Mouse (Mus musculus) embryonic facial prominence, embryonic 11.5 days (tissue): ENCODE measurements around the gene Pklr. TPM values are rescaled to one million over a fixed set of nuclear protein-coding genes. Genes with fewer than 3 reads are reported as not detected.

Experiments
- ATAC-seq: fragments of 200-750 bp; cut with Nextera tagmentation; replicated peaks from 2 replicates; pipeline ENCODE4 v1.8.0; 2017; ENCODE audit warnings: low read depth; ENCODE audit not compliant: insufficient number of reproducible peaks, low FRiP score, low TSS enrichment
- DNase-seq: peaks from one replicate; pipeline ENCODE4 v3.0.0-alpha.2; 2015; ENCODE audit warnings: low spot score
- H3K27ac ChIP-seq: fragments of 300-500 bp; sonication (generic); replicated peaks from 2 replicates; pipeline ENCODE4 v1.5.1; 2014; ENCODE audit warnings: mild to moderate bottlenecking, low read depth, low read length, control low read depth
- H3K27me3 ChIP-seq: fragments of 300-500 bp; sonication (generic); 2 replicates; pipeline ENCODE4 v1.6.1; 2014; ENCODE audit warnings: mild to moderate bottlenecking, low read length, moderate library complexity, mixed read lengths; ENCODE audit not compliant: control insufficient read depth, insufficient read depth
- H3K36me3 ChIP-seq: fragments of 300-500 bp; sonication (generic); replicated peaks from 2 replicates; pipeline ENCODE4 v1.6.1; 2014; ENCODE audit warnings: low read depth, mild to moderate bottlenecking, low read length, moderate library complexity, mixed read lengths; ENCODE audit not compliant: control insufficient read depth, insufficient read depth
- H3K4me1 ChIP-seq: fragments of 300-500 bp; sonication (generic); 2 replicates; pipeline ENCODE4 v1.6.1; 2014; ENCODE audit warnings: low read length, mixed read lengths; ENCODE audit not compliant: control insufficient read depth, insufficient read depth
- H3K4me2 ChIP-seq: fragments of 300-500 bp; sonication (generic); 2 replicates; pipeline ENCODE4 v1.6.1; 2014; ENCODE audit warnings: low read depth, mild to moderate bottlenecking, control low read depth, low read length, moderate library complexity
- H3K4me3 ChIP-seq: fragments of 300-500 bp; sonication (generic); 2 replicates; pipeline ENCODE4 v1.5.1; 2014; ENCODE audit warnings: low read depth, low read length, control low read depth
- H3K9ac ChIP-seq: fragments of 300-500 bp; sonication (generic); replicated peaks from 2 replicates; pipeline ENCODE4 v1.6.1; 2014; ENCODE audit warnings: mild to moderate bottlenecking, control low read depth, low read length
- H3K9me3 ChIP-seq: fragments of 300-500 bp; sonication (generic); replicated peaks from 2 replicates; pipeline ENCODE4 v1.6.1; 2016; ENCODE audit warnings: mild to moderate bottlenecking, low read length, inconsistent platforms, mixed read lengths; ENCODE audit not compliant: control insufficient read depth
- WGBS: fragments of 180-500 bp; shearing (Covaris S2); extraction: QIAGEN DNeasy Blood & Tissue Kit; methylation state at CpG from one replicate; pipeline ENCODE4 v1.1.7; 2014; 5-methylcytosine and 5-hydroxymethylcytosine counted together
- polyA plus RNA-seq: library from polyadenylated mRNA; unstranded; fragments of >200 nt; fragmentation: Nextera tagmentation; extraction: Ambion mirVana; gene quantifications from 2 replicates; pipeline ENCODE4 v1.2.1, GENCODE M21; 2014

Gene Pklr
- polyA plus RNA-seq, 1 experiment from 2014 or later, result 1.5 TPM

GRCm38 (mm10) chr3:89190436-89190835 is 54.5 kb downstream of the Pklr start:
- Histone ChIP-seq H3K27me3 (no peaks in the 10 kb centered on the region), H3K27ac (no peak overlapping the region), H3K4me2 (no peak overlapping the region), H3K9ac (no peak overlapping the region), H3K36me3 (no peaks in the 10 kb centered on the region; the same call in 1 of the 2 replicates), H3K4me3 (no peak overlapping the region), H3K9me3 (no peaks in the 10 kb centered on the region), H3K4me1 (no peaks in the 10 kb centered on the region)
- ATAC-seq (no peak), DNase-seq (no peak)
- 86% methylated on average over 8 of the region's 8 CpGs for WGBS

- Histone ChIP-seq H3K36me3 (no peaks in the 10 kb centered on the region), H3K27ac (no peak overlapping the region), H3K4me3 (no peak overlapping the region), H3K9ac (no peak overlapping the region), H3K27me3 (no peaks in the 10 kb centered on the region), H3K9me3 (no peaks in the 10 kb centered on the region), H3K4me1 (0 out of 2 replicates have a peak, but pooled peaks cover 2% of the 10 kb centered on the region), H3K4me2 (no peak overlapping the region)
- DNase-seq (no peak), ATAC-seq (no peak)
- 74% methylated on average over 1 of the region's 1 CpGs for WGBS
These were observed 57.4 kb downstream of the Pklr start for GRCm38 (mm10) chr3:89193351-89193750.

- H3K9me3 ChIP-seq, result no peaks in the 10 kb centered on the region
- H3K27me3 ChIP-seq, result no peaks in the 10 kb centered on the region
- H3K4me2 ChIP-seq, result no peak overlapping the region
- DNase-seq (no peak), ATAC-seq (no peak)
- whole genome bisulfite sequencing, result 87% methylated on average over 2 of the region's 2 CpGs
- H3K9ac ChIP-seq, result no peak overlapping the region
- H3K4me3 ChIP-seq, result no peak overlapping the region
- 0 out of 2 replicates have a peak, but pooled peaks cover 2% of the 10 kb centered on the region for H3K4me1 ChIP-seq
- H3K36me3 ChIP-seq, result no peaks in the 10 kb centered on the region
- H3K27ac ChIP-seq, result no peak overlapping the region
These were observed 57.9 kb downstream of the Pklr start for GRCm38 (mm10) chr3:89193853-89194252.

Other genes starting within 250 kb of the Pklr start
- 49.2 and 53.8 TPM in 2 replicates for gene Msto1, start 222.1 kb upstream of the Pklr start, polyA plus RNA-seq
- 14.1 and 15.2 TPM in 2 replicates for gene Ash1l, start 185.5 kb upstream of the Pklr start, polyA plus RNA-seq
- gene Dap3, start 185.0 kb upstream of the Pklr start, polyA plus RNA-seq, result 171 and 173 TPM in 2 replicates
- gene Rusc1, start 42.8 kb upstream of the Pklr start, polyA plus RNA-seq, result 14.4 and 18.0 TPM in 2 replicates
- gene Gm43738, start 35.0 kb upstream of the Pklr start, polyA plus RNA-seq, result not detected in 2 replicates
- 299 and 334 TPM in 2 replicates for gene Fdps, start 34.2 kb upstream of the Pklr start, polyA plus RNA-seq
- gene Hcn3, start 24.1 kb downstream of the Pklr start, polyA plus RNA-seq, result 1.2 and 2.4 TPM in 2 replicates
- 28.2 and 28.5 TPM in 2 replicates for gene Clk2, start 28.7 kb downstream of the Pklr start, polyA plus RNA-seq
- 80.5 and 91.1 TPM in 2 replicates for gene Scamp3, start 41.3 kb downstream of the Pklr start, polyA plus RNA-seq
- gene Fam189b, start 47.0 kb downstream of the Pklr start, polyA plus RNA-seq, result 15.3 and 19.4 TPM in 2 replicates
- gene Gba, start 66.8 kb downstream of the Pklr start, polyA plus RNA-seq, result 34.6 TPM in 2 replicates
- gene Thbs3, start 79.0 kb downstream of the Pklr start, polyA plus RNA-seq, result 24.4 and 26.0 TPM in 2 replicates
- 208 and 225 TPM in 2 replicates for gene Mtx1, start 90.9 kb downstream of the Pklr start, polyA plus RNA-seq
- 0.90 and 1.3 TPM in 2 replicates for gene Muc1, start 92.9 kb downstream of the Pklr start, polyA plus RNA-seq
- 287 and 288 TPM in 2 replicates for gene Krtcap2, start 109.8 kb downstream of the Pklr start, polyA plus RNA-seq
- gene Trim46, start 110.2 kb downstream of the Pklr start, polyA plus RNA-seq, result 3.0 and 4.5 TPM in 2 replicates
- gene Dpm3, start 123.2 kb downstream of the Pklr start, polyA plus RNA-seq, result 82.4 and 87.9 TPM in 2 replicates
- gene Slc50a1, start 134.4 kb downstream of the Pklr start, polyA plus RNA-seq, result 39.8 and 45.7 TPM in 2 replicates
- gene Efna1, start 145.0 kb downstream of the Pklr start, polyA plus RNA-seq, result 26.9 and 30.2 TPM in 2 replicates
- gene Efna3, start 186.8 kb downstream of the Pklr start, polyA plus RNA-seq, result 6.6 and 8.3 TPM in 2 replicates
- 39.1 and 39.5 TPM in 2 replicates for gene Efna4, start 201.9 kb downstream of the Pklr start, polyA plus RNA-seq
- gene Adam15, start 213.9 kb downstream of the Pklr start, polyA plus RNA-seq, result 17.8 and 17.9 TPM in 2 replicates
- gene Dcst2, start 225.8 kb downstream of the Pklr start, polyA plus RNA-seq, result 0.32 TPM in 1 of 2 replicates, not detected in the other
- gene Dcst1, start 229.1 kb downstream of the Pklr start, polyA plus RNA-seq, result 0.21 TPM in 1 of 2 replicates, not detected in the other